Comparison of ENCODE assay signal across 13 mouse cellular contexts in genomic region chr14:55581981-55582681, GRCm38 (mm10). TPM values are rescaled to one million over a fixed set of nuclear protein-coding genes. Genes with fewer than 3 reads are reported as not detected.
DNase-seq lines count a peak whose midpoint lies in the region; TF ChIP-seq lines count a peak whose summit lies in the region.
"Had no signal": no experiment of that assay in that cellular context is flagged by ENCODE, and none has a peak within 500 bp of the region (broad histone marks: within the 10 kb centered on the region; RNA-seq: fewer than 3 reads in every experiment).

No protein-coding gene starts in this region.

- intact Hi-C loops in heart, adult 2 months (cut with DNase I): no loop called here

- no peak for DNase-seq in heart, adult 2 months
- DNase-seq in heart, adult 11 months: no peak
- DNase-seq in testis, postnatal 14 days (ENCODE audit: low spot score): no peak
- DNase-seq in brain, embryonic 14.5 days (ENCODE audit: low read depth): no peak
- no peak for DNase-seq in layer of hippocampus, postnatal 10 days (ENCODE audit: low spot score in 2 of 2)
- no peak for DNase-seq in cerebellum, adult 8-10 months
- DNase-seq in heart, postnatal 4 days: no peak
- DNase-seq: heart, adult 18-20 months had no signal

- TF ChIP-seq CTCF in heart, adult 2 months (IDR thresholded peaks at IDR 0.05): peak; percentile 72
- TF ChIP-seq CTCF in testis, adult 2 months (IDR thresholded peaks at IDR 0.05; ENCODE audit: control insufficient read depth, insufficient read depth, insufficient replicate concordance, low read depth, low read length): peak; percentile 36; the same call in 1 of the 2 replicates
- peak; percentile 43; the same call in 1 of the 2 replicates for TF ChIP-seq CTCF in brain, embryonic 14.5 days (IDR thresholded peaks at IDR 0.05; ENCODE audit: borderline replicate concordance, extremely low read depth, insufficient read depth, insufficient read length)

- no peak overlapping the region for H3K4me3 ChIP-seq in heart, adult 2 months
- H3K4me3 ChIP-seq in testis, adult 2 months (ENCODE audit: control insufficient read depth, low read depth, low read length): no peak overlapping the region
- H3K4me3 ChIP-seq: limb, embryonic 12.5 days; megakaryocyte, embryonic 14.5 days; stomach, embryonic 15.5 days had no signal

- no peak for TF ChIP-seq POLR2A in heart, adult 2 months (IDR thresholded peaks at IDR 0.05; ENCODE audit: insufficient read depth, low read depth, low read length)
- TF ChIP-seq POLR2A in testis, adult 2 months (IDR thresholded peaks at IDR 0.05; ENCODE audit: control insufficient read depth, low read depth, low read length): no peak
- no peak for TF ChIP-seq POLR2A in brain, embryonic 14.5 days (IDR thresholded peaks at IDR 0.05; ENCODE audit: borderline replicate concordance, extremely low read depth, insufficient read depth, insufficient read length, poor library complexity, severe bottlenecking)

- no peak overlapping the region for H3K27ac ChIP-seq in heart, adult 2 months
- no peak overlapping the region for H3K27ac ChIP-seq in testis, adult 2 months (ENCODE audit: control insufficient read depth, insufficient read depth, low read depth, low read length)
- H3K27ac ChIP-seq: limb, embryonic 12.5 days; stomach, embryonic 15.5 days had no signal

- TF ChIP-seq EP300 in heart, adult 2 months (IDR thresholded peaks at IDR 0.05; ENCODE audit: insufficient read depth, low read depth, low read length): no peak

- no peaks in the 10 kb centered on the region for H3K27me3 ChIP-seq in heart, adult 2 months (ENCODE audit: control insufficient read depth, insufficient read depth, low read length)
- H3K27me3 ChIP-seq in testis, adult 2 months (ENCODE audit: control insufficient read depth, insufficient read depth, low read length): no peaks in the 10 kb centered on the region
- H3K27me3 ChIP-seq: megakaryocyte, embryonic 14.5 days; stomach, embryonic 15.5 days had no signal

- 74% methylated on average over 9 of the region's 9 CpGs for WGBS in heart, adult 2 months

- H3K79me2 ChIP-seq in heart, adult 2 months (replicated peaks; ENCODE audit: control insufficient read depth, insufficient read depth, low read length): 0 out of 2 replicates have a peak, but pooled peaks cover 4% of the 10 kb centered on the region

- H3K36me3 ChIP-seq in heart, adult 2 months (ENCODE audit: control insufficient read depth, insufficient read depth, low read length): no peaks in the 10 kb centered on the region; the same call in 1 of the 2 replicates
- H3K36me3 ChIP-seq in testis, adult 2 months (ENCODE audit: control insufficient read depth, insufficient read depth, low read length): no peaks in the 10 kb centered on the region

- no peak overlapping the region for H3K9ac ChIP-seq in heart, adult 2 months (ENCODE audit: low read depth, low read length)
- H3K9ac ChIP-seq: limb, embryonic 12.5 days; stomach, embryonic 15.5 days had no signal

- peaks cover 6% of the 10 kb centered on the region for H3K4me1 ChIP-seq in heart, adult 2 months (ENCODE audit: control insufficient read depth, insufficient read depth, low read length)
- H3K4me1 ChIP-seq in testis, adult 2 months (ENCODE audit: control insufficient read depth, insufficient read depth, low read length): peaks cover 9% of the 10 kb centered on the region

RNA-seq across cellular contexts. Expression of gene Emc9, which starts 3.0 kb away (rescaled TPM):
- total RNA-seq in heart, adult 2 months (2021): 10 to 100 TPM; 58.4 to 61.1 TPM
- 52.9 and 54.2 TPM in 2 replicates for polyA plus RNA-seq in heart, adult 2 months (2012; rRNA removed)
- polyA plus RNA-seq in testis, adult 2 months (2012; rRNA removed): 5.8 and 6.4 TPM in 2 replicates
- 14.5 and 20.9 TPM in 2 replicates for polyA plus RNA-seq in brain, embryonic 14.5 days (2012; rRNA removed)
- total RNA-seq in layer of hippocampus, postnatal 10 days (2021): 10 to 100 TPM; 50.2 to 54.6 TPM
- 10 to 100 TPM; 37.3 to 40.1 TPM for total RNA-seq in heart, postnatal 4 days (2021)

RNA-seq across cellular contexts. Expression of gene Psme1, which starts 4.2 kb away (rescaled TPM):
- total RNA-seq in heart, adult 2 months (2021): 100 to 1,000 TPM; 231 to 264 TPM
- 101 and 118 TPM in 2 replicates for polyA plus RNA-seq in heart, adult 2 months (2012; rRNA removed)
- polyA plus RNA-seq in testis, adult 2 months (2012; rRNA removed): 7.6 and 8.4 TPM in 2 replicates
- polyA plus RNA-seq in brain, embryonic 14.5 days (2012; rRNA removed): 94.1 and 98.3 TPM in 2 replicates
- total RNA-seq in layer of hippocampus, postnatal 10 days (2021): 10 to 100 TPM; 87.3 to 91.8 TPM
- total RNA-seq in heart, postnatal 4 days (2021): 100 to 1,000 TPM; 232 to 244 TPM

RNA-seq across cellular contexts. Expression of gene Fitm1, which starts 6.7 kb away (rescaled TPM):
- 100 to 1,000 TPM; 165 to 187 TPM for total RNA-seq in heart, adult 2 months (2021)
- polyA plus RNA-seq in heart, adult 2 months (2012; rRNA removed): 323 and 403 TPM in 2 replicates
- polyA plus RNA-seq in testis, adult 2 months (2012; rRNA removed): 40.2 and 52.7 TPM in 2 replicates
- 0.19 and 0.38 TPM in 2 replicates for polyA plus RNA-seq in brain, embryonic 14.5 days (2012; rRNA removed)
- total RNA-seq in layer of hippocampus, postnatal 10 days (2021): not detected
- 100 to 1,000 TPM; 122 to 152 TPM for total RNA-seq in heart, postnatal 4 days (2021)
- polyA plus RNA-seq: forebrain, embryonic 16.5 days had no signal

RNA-seq across cellular contexts. Expression of gene Psme2, which starts 8.8 kb away (rescaled TPM):
- 100 to 1,000 TPM; 119 to 120 TPM for total RNA-seq in heart, adult 2 months (2021)
- 37.3 and 56.7 TPM in 2 replicates for polyA plus RNA-seq in heart, adult 2 months (2012; rRNA removed)
- 10.2 and 14.9 TPM in 2 replicates for polyA plus RNA-seq in testis, adult 2 months (2012; rRNA removed)
- polyA plus RNA-seq in brain, embryonic 14.5 days (2012; rRNA removed): 65.9 and 76.2 TPM in 2 replicates
- 10 to 100 TPM; 54.0 to 62.7 TPM for total RNA-seq in layer of hippocampus, postnatal 10 days (2021)
- 100 to 1,000 TPM; 127 to 153 TPM for total RNA-seq in heart, postnatal 4 days (2021)

RNA-seq across cellular contexts. Expression of gene Rnf31, which starts 9.4 kb away (rescaled TPM):
- 10 to 100 TPM; 27.5 to 30.9 TPM for total RNA-seq in heart, adult 2 months (2021)
- 19.7 and 24.3 TPM in 2 replicates for polyA plus RNA-seq in heart, adult 2 months (2012; rRNA removed)
- polyA plus RNA-seq in testis, adult 2 months (2012; rRNA removed): 7.8 and 8.9 TPM in 2 replicates
- 25.1 and 30.4 TPM in 2 replicates for polyA plus RNA-seq in brain, embryonic 14.5 days (2012; rRNA removed)
- total RNA-seq in layer of hippocampus, postnatal 10 days (2021): 10 to 100 TPM; 35.6 to 37.2 TPM
- total RNA-seq in heart, postnatal 4 days (2021): 10 to 100 TPM; 25.9 to 27.9 TPM

Comparison
In these comparisons a context has a peak if more than half of its experiments do, and no peak if none do; other contexts are left out.
1. RNA of gene Fitm1, which starts 6.7 kb away (total RNA-seq): 165 to 187 TPM in heart, adult 2 months and 122 to 152 TPM in heart, postnatal 4 days; not detected in layer of hippocampus, postnatal 10 days; every median in the first group is over 100 times any median in the second.
2. Peak in every context shown above with its lines, with median percentiles within 50 percentile points of each other: CTCF ChIP-seq.